Comparison of ENCODE assay signal across 10 mouse cellular contexts in genomic region chr4:148859906-148860491, GRCm38 (mm10). TPM values are rescaled to one million over a fixed set of nuclear protein-coding genes. Genes with fewer than 3 reads are reported as not detected.
A peak's percentile ranks its signal among the peaks of the same experiment; 100 is the strongest.
DNase-seq lines count a peak whose midpoint lies in the region; ATAC-seq and TF ChIP-seq lines count a peak whose summit lies in the region.
"Had no signal": no experiment of that assay in that cellular context is flagged by ENCODE, and none has a peak within 500 bp of the region (broad histone marks: within the 10 kb centered on the region; RNA-seq: fewer than 3 reads in every experiment).

No protein-coding gene starts in this region.

- intact Hi-C loops in heart, postnatal 10 days (cut with DNase I): loop anchor here (10.0 kb wide), 1 partner anchor 45 kb away; no protein-coding TSS in a partner anchor

- ATAC-seq in heart, postnatal 0 days (ENCODE audit: insufficient read depth, low read depth): peak; percentile 16; the same call in 1 of the 2 replicates
- peak; percentile 80 for ATAC-seq in forebrain, embryonic 16.5 days
- ATAC-seq in midbrain, embryonic 11.5 days (ENCODE audit: low FRiP score): peak; percentile 83
- ATAC-seq in frontal cortex, adult (ENCODE audit: low TSS enrichment): no peak

- H3K4me1 ChIP-seq in heart, postnatal 0 days (ENCODE audit: control insufficient read depth, insufficient read depth): peaks cover 20% of the 10 kb centered on the region
- peaks cover 44% of the 10 kb centered on the region for H3K4me1 ChIP-seq in forebrain, embryonic 16.5 days (replicated peaks; ENCODE audit: control insufficient read depth, insufficient read depth, low read length)
- H3K4me1 ChIP-seq in midbrain, embryonic 11.5 days (ENCODE audit: control insufficient read depth, insufficient read depth, low read length): peaks cover 26% of the 10 kb centered on the region
- no peaks in the 10 kb centered on the region for H3K4me1 ChIP-seq in cerebellum, adult 2 months (ENCODE audit: control insufficient read depth, insufficient read depth, low read length)
- H3K4me1 ChIP-seq: megakaryocyte, embryonic 14.5 days had no signal

- no peak for TF ChIP-seq CTCF in heart, postnatal 0 days (IDR thresholded peaks at IDR 0.05; ENCODE audit: low read depth)
- no peak for TF ChIP-seq CTCF in cerebellum, adult 2 months (IDR thresholded peaks at IDR 0.05; ENCODE audit: borderline replicate concordance, insufficient read depth, low read depth, low read length)

- no peak overlapping the region for H3K9ac ChIP-seq in heart, postnatal 0 days (replicated peaks; ENCODE audit: low read depth, low read length)
- H3K9ac ChIP-seq in forebrain, embryonic 16.5 days (replicated peaks; ENCODE audit: low read depth, low read length): peak overlapping the region; percentile 23; the same call in 1 of the 2 replicates
- peak overlapping the region; percentile 43 for H3K9ac ChIP-seq in midbrain, embryonic 11.5 days (ENCODE audit: low read length)

- WGBS in heart, postnatal 0 days: 28% methylated on average over 27 of the region's 27 CpGs
- 1% methylated on average over 27 of the region's 27 CpGs for WGBS in forebrain, embryonic 16.5 days
- under 1% methylated on average over 27 of the region's 27 CpGs for WGBS in midbrain, embryonic 11.5 days
- 8% methylated on average over 27 of the region's 27 CpGs for WGBS in cerebellum, adult 2 months

- H3K27ac ChIP-seq in heart, postnatal 0 days (ENCODE audit: low read depth): no peak overlapping the region
- peak overlapping the region; percentile 43 for H3K27ac ChIP-seq in forebrain, embryonic 16.5 days (ENCODE audit: low read length)
- H3K27ac ChIP-seq in midbrain, embryonic 11.5 days (ENCODE audit: low read depth, low read length): peak overlapping the region; percentile 67
- no peak overlapping the region for H3K27ac ChIP-seq in cerebellum, adult 2 months (ENCODE audit: insufficient read depth, low read length)

- no peaks in the 10 kb centered on the region for H3K9me3 ChIP-seq in heart, postnatal 0 days (replicated peaks; ENCODE audit: control insufficient read depth, low read length)
- no peaks in the 10 kb centered on the region for H3K9me3 ChIP-seq in forebrain, embryonic 16.5 days (ENCODE audit: control insufficient read depth, low read length)
- no peaks in the 10 kb centered on the region for H3K9me3 ChIP-seq in midbrain, embryonic 11.5 days (ENCODE audit: control insufficient read depth, low read length)
- H3K9me3 ChIP-seq: megakaryocyte, embryonic 14.5 days had no signal

- no peaks in the 10 kb centered on the region for H3K27me3 ChIP-seq in heart, postnatal 0 days (ENCODE audit: control insufficient read depth, insufficient read depth, low read length)
- H3K27me3 ChIP-seq in forebrain, embryonic 16.5 days (replicated peaks; ENCODE audit: control insufficient read depth, insufficient read depth, low read length): peaks cover 13% of the 10 kb centered on the region; the same call in 1 of the 2 replicates
- peaks cover 64% of the 10 kb centered on the region for H3K27me3 ChIP-seq in midbrain, embryonic 11.5 days (ENCODE audit: control insufficient read depth, insufficient read depth, low read length)
- no peaks in the 10 kb centered on the region; the same call in 1 of the 2 replicates for H3K27me3 ChIP-seq in cerebellum, adult 2 months (ENCODE audit: control insufficient read depth, insufficient read depth, low read length)

- H3K4me2 ChIP-seq in heart, postnatal 0 days (ENCODE audit: low read depth, low read length): peak overlapping the region; percentile 39
- H3K4me2 ChIP-seq in forebrain, embryonic 16.5 days (ENCODE audit: low read length): peak overlapping the region; percentile 49
- peak overlapping the region; percentile 45 for H3K4me2 ChIP-seq in midbrain, embryonic 11.5 days

- no peak for TF ChIP-seq POLR2A in cerebellum, adult 2 months (IDR thresholded peaks at IDR 0.05; ENCODE audit: borderline replicate concordance, insufficient read depth, low read length)

- H3K4me3 ChIP-seq in heart, postnatal 0 days (ENCODE audit: low read depth, low read length): no peak overlapping the region
- H3K4me3 ChIP-seq in forebrain, embryonic 16.5 days (replicated peaks; ENCODE audit: low read length): peak overlapping the region; percentile 24
- peak overlapping the region; percentile 14 for H3K4me3 ChIP-seq in midbrain, embryonic 11.5 days (ENCODE audit: low read depth, low read length)
- no peak overlapping the region for H3K4me3 ChIP-seq in cerebellum, adult 2 months (replicated peaks; ENCODE audit: insufficient read depth, low read depth, low read length)
- H3K4me3 ChIP-seq: erythroblast, embryonic 14.5 days; megakaryocyte, embryonic 14.5 days had no signal

- DNase-seq in heart, postnatal 0 days (ENCODE audit: low spot score): no peak
- no peak for DNase-seq in heart, postnatal 10 days
- peak; percentile 47 for DNase-seq in R1 (ENCODE audit: low read depth, low spot score)
- DNase-seq in midbrain, embryonic 11.5 days (ENCODE audit: low spot score, missing footprints): peak; percentile 95
- no peak for DNase-seq in cerebellum, adult 2 months
- DNase-seq in right cerebral cortex, postnatal 14 days: no peak

- TF ChIP-seq EP300 in heart, postnatal 0 days (IDR thresholded peaks at IDR 0.05; ENCODE audit: low read depth): no peak

- no peaks in the 10 kb centered on the region for H3K36me3 ChIP-seq in heart, postnatal 0 days (replicated peaks; ENCODE audit: control insufficient read depth, insufficient read depth, low read length)
- no peaks in the 10 kb centered on the region for H3K36me3 ChIP-seq in forebrain, embryonic 16.5 days (ENCODE audit: control insufficient read depth, insufficient read depth)
- no peaks in the 10 kb centered on the region for H3K36me3 ChIP-seq in midbrain, embryonic 11.5 days (ENCODE audit: control insufficient read depth, insufficient read depth, low read length)

RNA-seq across cellular contexts. Expression of gene Casz1, which starts 55.8 kb away (rescaled TPM):
- total RNA-seq in heart, postnatal 0 days (2014; rRNA removed; ENCODE audit: low replicate concordance): 42.6 and 45.4 TPM in 2 replicates
- polyA plus RNA-seq in heart, postnatal 0 days (2015; fragmentation: Nextera tagmentation; extraction: Ambion mirVana): 13.7 and 16.4 TPM in 2 replicates
- total RNA-seq in heart, postnatal 10 days (2021): 10 to 100 TPM; 64.7 to 67.2 TPM
- polyA plus RNA-seq in forebrain, embryonic 16.5 days (2015; fragmentation: Nextera tagmentation; extraction: Ambion mirVana): 0.98 and 1.0 TPM in 2 replicates
- 1.6 TPM in 2 replicates for polyA plus RNA-seq in midbrain, embryonic 11.5 days (2014; fragmentation: Nextera tagmentation; extraction: Ambion mirVana)
- polyA plus RNA-seq in cerebellum, adult 2 months (2012; rRNA removed): 1.4 and 1.5 TPM in 2 replicates

Comparison
In these comparisons a context has a peak if more than half of its experiments do, and no peak if none do; other contexts are left out.
1. DNase-seq: peak in R1 (single experiment) and midbrain, embryonic 11.5 days (single experiment); none in heart, postnatal 0 days (single experiment), heart, postnatal 10 days (0 of 2), cerebellum, adult 2 months (0 of 2) and right cerebral cortex, postnatal 14 days (single experiment).
2. H3K27ac ChIP-seq: peak in forebrain, embryonic 16.5 days (single experiment) and midbrain, embryonic 11.5 days (single experiment); none in heart, postnatal 0 days (single experiment) and cerebellum, adult 2 months (single experiment).
3. H3K4me3 ChIP-seq: peak in forebrain, embryonic 16.5 days (single experiment) and midbrain, embryonic 11.5 days (single experiment); none in heart, postnatal 0 days (single experiment) and cerebellum, adult 2 months (single experiment).
4. Peak in every context shown above with its lines, with median percentiles within 50 percentile points of each other: H3K4me2 ChIP-seq.